Mouse (Mus musculus) layer of hippocampus, adult 11-12 months (tissue): Measurements from ENCODE around the gene Fgf18.

Experiments
- DNase-seq: peaks from one replicate; pipeline ENCODE4 v3.0.0; 2022; ENCODE audit warnings: low spot score

The Fgf18 gene

GRCm38 (mm10) chr11:33147171-33147571 is at the start of gene Fgf18:
Fgf18 (minus strand) TSS chr11:33147400.
- DNase-seq, result peak; percentile 15

GRCm38 (mm10) chr11:33196447-33197132 is 49.4 kb upstream of the Fgf18 start:
- no peak for DNase-seq

- DNase-seq, result no peak
Observed at GRCm38 (mm10) chr11:33195531-33196446, 48.6 kb upstream of the Fgf18 start.

GRCm38 (mm10) chr11:33195061-33195460 is 47.9 kb upstream of the Fgf18 start:
- no peak for DNase-seq

- DNase-seq, result no peak
Observed at GRCm38 (mm10) chr11:33193695-33194094, 46.5 kb upstream of the Fgf18 start.

- no peak for DNase-seq
Observed at GRCm38 (mm10) chr11:33181804-33182203, 34.6 kb upstream of the Fgf18 start.

GRCm38 (mm10) chr11:33180701-33181116 is 33.5 kb upstream of the Fgf18 start:
- no peak for DNase-seq

- DNase-seq, result no peak
Observed at GRCm38 (mm10) chr11:33179802-33180201, 32.6 kb upstream of the Fgf18 start.

- peak; percentile 30 for DNase-seq
Observed at GRCm38 (mm10) chr11:33176525-33177245, 29.5 kb upstream of the Fgf18 start.

- no peak for DNase-seq
Observed at GRCm38 (mm10) chr11:33175768-33176167, 28.6 kb upstream of the Fgf18 start.

- DNase-seq, result peak; percentile 45
Observed at GRCm38 (mm10) chr11:33170489-33170888, 23.3 kb upstream of the Fgf18 start.

GRCm38 (mm10) chr11:33162998-33163506 is 15.9 kb upstream of the Fgf18 start, which contains the start of gene Npm1:
Npm1 (minus strand) TSS chr11:33163206.
- peak; percentile 99 for DNase-seq

- peak; percentile 67 for DNase-seq
Observed at GRCm38 (mm10) chr11:33162211-33162997, 15.2 kb upstream of the Fgf18 start.

GRCm38 (mm10) chr11:33159741-33160140 is 12.5 kb upstream of the Fgf18 start:
- no peak for DNase-seq

GRCm38 (mm10) chr11:33157453-33158196 is 10.4 kb upstream of the Fgf18 start:
- DNase-seq, result no peak

- no peak for DNase-seq
Observed at GRCm38 (mm10) chr11:33156436-33157015, 9.3 kb upstream of the Fgf18 start.

- no peak for DNase-seq
Observed at GRCm38 (mm10) chr11:33154459-33154858, 7.3 kb upstream of the Fgf18 start.

- no peak for DNase-seq
Observed at GRCm38 (mm10) chr11:33152997-33153396, 5.8 kb upstream of the Fgf18 start.

- DNase-seq, result no peak
Observed at GRCm38 (mm10) chr11:33151780-33152145, 4.6 kb upstream of the Fgf18 start.

GRCm38 (mm10) chr11:33151128-33151779 is 4.1 kb upstream of the Fgf18 start:
- no peak for DNase-seq
